Mouse (Mus musculus) neural tube, embryonic 13.5 days (tissue): ENCODE measurements at regions not wholly inside any gene's neighbourhood (a gene's known extent, or its start where the extent isn't known, plus 50 kb on each side); places are given as distances from the start of the nearest gene placed in this dataset.
A peak's percentile ranks its signal among the peaks of the same experiment; 100 is the strongest.

ENCODE experiments used
- ATAC-seq: fragments of 200-750 bp; cut with Nextera tagmentation; 2 replicates; pipeline ENCODE4 v1.8.0; 2017; ENCODE audit warnings: low read depth, mild to moderate bottlenecking, moderate TSS enrichment, moderate library complexity
- H3K27ac ChIP-seq: fragments of 300-500 bp; sonication (generic); replicated peaks from 2 replicates; pipeline ENCODE4 v1.5.1; 2015; ENCODE audit warnings: moderate library complexity, mild to moderate bottlenecking, inconsistent platforms
- H3K27me3 ChIP-seq: fragments of 300-500 bp; sonication (generic); 2 replicates; pipeline ENCODE4 v1.6.1; 2015; ENCODE audit warnings: mild to moderate bottlenecking, inconsistent platforms
- H3K36me3 ChIP-seq: fragments of 300-500 bp; sonication (generic); 2 replicates; pipeline ENCODE4 v1.6.1; 2015; ENCODE audit warnings: mild to moderate bottlenecking, inconsistent platforms
- H3K4me1 ChIP-seq: fragments of 300-500 bp; sonication (generic); replicated peaks from 2 replicates; pipeline ENCODE4 v1.6.1; 2015; ENCODE audit warnings: inconsistent platforms
- H3K4me2 ChIP-seq: fragments of 300-500 bp; sonication (generic); 2 replicates; pipeline ENCODE4 v1.6.1; 2015; ENCODE audit warnings: inconsistent platforms, mild to moderate bottlenecking, moderate library complexity
- H3K4me3 ChIP-seq: fragments of 300-500 bp; sonication (generic); 2 replicates; pipeline ENCODE4 v1.5.1; 2015; ENCODE audit warnings: mild to moderate bottlenecking, inconsistent platforms
- H3K9ac ChIP-seq: fragments of 300-500 bp; sonication (generic); 2 replicates; pipeline ENCODE4 v1.6.1; 2015; ENCODE audit warnings: moderate library complexity, mild to moderate bottlenecking, inconsistent platforms
- H3K9me3 ChIP-seq: fragments of 300-500 bp; sonication (generic); 2 replicates; pipeline ENCODE4 v1.6.1; 2016; ENCODE audit warnings: inconsistent platforms
- WGBS: fragments of 180-500 bp; shearing (Covaris S2); methylation state at CpG from one replicate; pipeline ENCODE4 v1.1.7; 2015; 5-methylcytosine and 5-hydroxymethylcytosine counted together

- no peak overlapping the region for H3K4me3 ChIP-seq
- no peaks in the 10 kb centered on the region for H3K36me3 ChIP-seq
- ATAC-seq = no peak
- 63% methylated on average over 3 of the region's 3 CpGs for WGBS
- no peak overlapping the region for H3K4me2 ChIP-seq
- no peaks in the 10 kb centered on the region for H3K27me3 ChIP-seq
- H3K4me1 ChIP-seq = peaks cover 2% of the 10 kb centered on the region
- H3K9me3 ChIP-seq = no peaks in the 10 kb centered on the region
- H3K27ac ChIP-seq = no peak overlapping the region
- no peak overlapping the region for H3K9ac ChIP-seq
Observed at GRCm38 (mm10) chr9:31995101-31995500, 81.8 kb upstream of the Barx2 start.

DNA sequence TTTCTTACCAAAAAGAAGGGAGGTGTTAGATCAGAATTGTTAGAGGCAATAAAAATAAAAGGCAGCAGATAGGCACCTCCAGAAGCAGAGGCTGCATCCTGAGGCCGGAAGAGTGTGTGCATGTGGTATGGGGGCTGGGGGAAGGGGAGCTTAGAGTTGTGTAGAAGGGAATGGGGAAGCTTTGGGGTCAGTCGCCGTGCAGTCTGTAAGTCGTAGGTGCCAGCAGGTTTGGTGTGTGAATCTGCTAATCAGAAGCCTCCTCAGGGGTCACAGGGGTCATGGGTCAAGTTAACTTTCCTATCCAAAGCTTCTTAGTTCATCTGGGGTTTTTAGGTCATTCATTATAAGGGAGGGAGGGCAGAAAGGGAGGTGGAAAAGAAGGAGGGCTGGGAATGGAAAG is 82.4 kb upstream of the Barx2 start:
- no peaks in the 10 kb centered on the region; the same call in 1 of the 2 replicates for H3K4me1 ChIP-seq
- 69% methylated on average over 4 of the region's 4 CpGs for WGBS
- H3K27me3 ChIP-seq = no peaks in the 10 kb centered on the region
- H3K9ac ChIP-seq = no peak overlapping the region
- no peak overlapping the region for H3K4me3 ChIP-seq
- H3K27ac ChIP-seq = no peak overlapping the region
- no peaks in the 10 kb centered on the region for H3K36me3 ChIP-seq
- H3K4me2 ChIP-seq = no peak overlapping the region
- ATAC-seq = no peak
- H3K9me3 ChIP-seq = no peaks in the 10 kb centered on the region

DNA sequence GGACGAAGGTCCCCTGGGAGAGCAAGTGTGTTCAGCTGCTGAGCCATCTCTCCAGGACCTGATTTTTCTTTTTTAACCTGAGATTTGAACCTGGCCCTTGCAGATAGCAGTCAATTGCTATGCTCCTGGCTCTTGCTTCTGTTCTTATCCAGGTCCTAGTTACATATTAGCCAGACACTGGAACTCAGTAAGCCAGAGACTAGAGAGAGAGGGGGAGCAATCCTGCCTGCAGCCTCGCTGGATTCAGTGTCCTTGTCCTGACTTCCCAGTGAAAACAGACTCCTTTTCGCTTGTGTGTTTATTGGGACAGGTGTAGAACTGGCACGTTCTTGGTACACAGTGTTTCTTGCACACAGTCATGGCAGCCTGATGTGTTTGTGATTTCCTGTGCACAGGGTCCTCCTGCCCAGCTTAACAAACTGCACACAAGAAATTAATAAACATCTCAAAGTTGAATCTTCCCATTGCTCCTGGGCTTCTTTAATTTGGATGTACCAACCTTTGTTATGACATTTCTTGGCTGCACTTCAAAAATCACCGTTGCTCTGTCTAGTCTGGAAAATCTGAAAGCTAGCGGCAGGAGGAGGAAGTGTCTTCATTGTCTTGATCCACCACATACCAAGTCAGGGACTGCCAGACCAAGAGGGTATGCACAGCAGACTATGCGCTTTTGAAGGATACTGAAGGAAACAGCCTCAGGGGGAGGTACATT is 83.4 kb upstream of the Barx2 start:
- H3K36me3 ChIP-seq = no peaks in the 10 kb centered on the region
- H3K4me2 ChIP-seq = no peak overlapping the region
- H3K27me3 ChIP-seq = no peaks in the 10 kb centered on the region
- H3K9ac ChIP-seq = no peak overlapping the region
- WGBS = 58% methylated on average over 7 of the region's 7 CpGs
- H3K9me3 ChIP-seq = no peaks in the 10 kb centered on the region
- no peaks in the 10 kb centered on the region; the same call in 1 of the 2 replicates for H3K4me1 ChIP-seq
- no peak overlapping the region for H3K4me3 ChIP-seq
- H3K27ac ChIP-seq = no peak overlapping the region
- no peak for ATAC-seq

- ATAC-seq = peak; percentile 61
- Histone ChIP-seq H3K4me1 (no peaks in the 10 kb centered on the region; the same call in 1 of the 2 replicates), H3K36me3 (no peaks in the 10 kb centered on the region), H3K4me3 (no peak overlapping the region), H3K9ac (no peak overlapping the region), H3K27ac (no peak overlapping the region), H3K4me2 (0 out of 2 replicates have a peak overlapping the region, but pooled peaks have one; percentile 16), H3K9me3 (no peaks in the 10 kb centered on the region), H3K27me3 (no peaks in the 10 kb centered on the region)
- WGBS = 61% methylated on average over 25 of the region's 25 CpGs
Observed at GRCm38 (mm10) chr9:31997178-31998097, 84.2 kb upstream of the Barx2 start.

- no peak overlapping the region for H3K4me2 ChIP-seq
- H3K4me3 ChIP-seq = no peak overlapping the region
- no peak overlapping the region for H3K27ac ChIP-seq
- no peak for ATAC-seq
- H3K4me1 ChIP-seq = no peaks in the 10 kb centered on the region; the same call in 1 of the 2 replicates
- H3K9ac ChIP-seq = no peak overlapping the region
- WGBS = 61% methylated on average over 4 of the region's 4 CpGs
- H3K9me3 ChIP-seq = no peaks in the 10 kb centered on the region
- no peaks in the 10 kb centered on the region for H3K36me3 ChIP-seq
- H3K27me3 ChIP-seq = no peaks in the 10 kb centered on the region
Observed at GRCm38 (mm10) chr9:31998488-31999280, 85.4 kb upstream of the Barx2 start.

DNA sequence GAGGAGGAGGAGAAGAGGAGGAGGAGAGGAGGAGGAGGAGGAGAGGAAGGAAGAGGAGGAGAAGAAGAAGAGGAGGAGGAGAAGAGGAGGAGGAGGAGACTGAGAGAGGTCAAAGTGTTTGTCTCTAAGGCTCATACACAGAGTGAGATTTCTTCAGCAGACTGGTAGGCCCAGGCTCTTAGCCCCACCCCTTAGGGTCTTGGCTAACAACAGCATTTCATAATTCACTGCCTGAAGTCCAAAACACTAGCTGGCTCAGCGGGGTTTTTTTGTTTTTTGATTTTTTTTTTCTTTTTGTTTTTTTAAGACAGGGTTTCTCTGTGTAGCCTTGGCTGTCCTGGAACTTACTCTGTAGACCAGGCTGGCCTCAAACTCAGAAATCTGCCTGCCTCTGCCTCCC is 86.5 kb upstream of the Barx2 start:
- ATAC-seq = no peak
- H3K4me1 ChIP-seq = no peaks in the 10 kb centered on the region; the same call in 1 of the 2 replicates
- H3K4me3 ChIP-seq = no peak overlapping the region
- H3K9me3 ChIP-seq = no peaks in the 10 kb centered on the region
- H3K9ac ChIP-seq = no peak overlapping the region
- H3K27ac ChIP-seq = no peak overlapping the region
- no peak overlapping the region for H3K4me2 ChIP-seq
- no peaks in the 10 kb centered on the region for H3K27me3 ChIP-seq
- H3K36me3 ChIP-seq = no peaks in the 10 kb centered on the region
- 52% methylated on average over 1 of the region's 1 CpGs for WGBS

DNA sequence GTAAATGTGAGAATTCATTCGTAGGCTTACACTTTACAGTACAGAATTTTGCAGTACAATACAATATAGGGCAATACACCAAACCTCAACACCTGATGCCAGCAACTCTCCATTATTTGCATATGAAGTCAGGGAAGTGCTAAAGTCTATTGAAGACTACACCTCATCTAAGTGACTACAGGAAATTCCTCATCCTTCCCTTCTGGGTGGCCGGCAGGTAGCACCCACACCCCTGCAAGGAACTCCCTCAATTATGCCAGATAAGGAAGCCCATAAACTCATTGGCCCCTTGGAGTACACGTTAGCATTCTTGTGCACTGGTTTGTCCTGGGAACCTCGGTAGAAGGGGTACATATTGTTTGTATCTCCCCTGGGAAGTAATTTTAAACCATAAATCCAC is 89.7 kb upstream of the Barx2 start:
- no peaks in the 10 kb centered on the region for H3K9me3 ChIP-seq
- no peaks in the 10 kb centered on the region for H3K27me3 ChIP-seq
- 60% methylated on average over 4 of the region's 4 CpGs for WGBS
- no peak overlapping the region for H3K9ac ChIP-seq
- H3K27ac ChIP-seq = no peak overlapping the region
- no peaks in the 10 kb centered on the region; the same call in 1 of the 2 replicates for H3K4me1 ChIP-seq
- no peak overlapping the region for H3K4me2 ChIP-seq
- no peak overlapping the region for H3K4me3 ChIP-seq
- no peak for ATAC-seq
- H3K36me3 ChIP-seq = no peaks in the 10 kb centered on the region

DNA sequence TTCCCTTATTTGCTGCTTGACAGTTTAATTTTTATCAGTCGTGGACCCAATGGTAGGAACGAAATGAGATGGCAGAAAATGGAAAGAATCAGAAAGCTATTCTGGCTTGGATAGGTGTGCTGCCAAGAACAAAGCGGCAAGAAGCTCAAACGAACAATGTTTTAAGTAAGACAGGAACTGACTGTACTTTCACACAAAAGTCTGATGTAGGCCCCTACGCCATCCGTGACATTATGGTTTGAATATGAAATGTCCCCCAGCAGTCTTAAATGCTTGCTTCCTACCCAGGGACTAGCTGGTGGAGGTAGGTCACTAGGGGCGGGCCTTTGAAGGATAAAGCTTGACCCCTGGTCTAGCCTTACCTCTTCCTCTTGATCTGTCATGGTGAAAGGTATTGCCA is 90.5 kb upstream of the Barx2 start:
- H3K36me3 ChIP-seq = no peaks in the 10 kb centered on the region
- H3K4me2 ChIP-seq = no peak overlapping the region
- H3K4me3 ChIP-seq = no peak overlapping the region
- H3K9ac ChIP-seq = no peak overlapping the region
- H3K27ac ChIP-seq = no peak overlapping the region
- H3K4me1 ChIP-seq = no peaks in the 10 kb centered on the region
- no peaks in the 10 kb centered on the region for H3K27me3 ChIP-seq
- no peaks in the 10 kb centered on the region for H3K9me3 ChIP-seq
- no peak for ATAC-seq
- 95% methylated on average over 7 of the region's 7 CpGs for WGBS

DNA sequence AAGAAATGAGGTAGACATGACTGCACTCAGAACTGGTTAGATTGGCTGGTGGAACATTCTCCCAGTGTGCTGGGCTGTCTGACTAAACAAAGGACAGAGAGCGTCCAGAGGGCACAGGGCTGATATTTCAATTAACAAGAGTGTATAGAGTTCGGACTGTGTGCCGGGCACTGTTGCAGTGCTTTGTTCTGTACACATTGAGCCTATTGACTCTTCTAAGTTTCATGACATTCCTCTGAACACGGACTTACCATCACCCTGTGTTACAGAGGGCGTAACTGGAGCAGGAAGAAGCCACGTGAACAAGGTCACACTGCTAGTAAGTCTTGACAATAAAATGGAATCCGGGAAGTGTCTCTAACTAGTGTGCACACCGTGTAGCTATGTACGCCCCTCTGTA is 92.1 kb upstream of the Barx2 start:
- H3K4me2 ChIP-seq = no peak overlapping the region
- H3K4me1 ChIP-seq = no peaks in the 10 kb centered on the region
- no peak overlapping the region for H3K27ac ChIP-seq
- 52% methylated on average over 9 of the region's 9 CpGs for WGBS
- H3K4me3 ChIP-seq = no peak overlapping the region
- no peaks in the 10 kb centered on the region for H3K36me3 ChIP-seq
- no peak for ATAC-seq
- H3K9me3 ChIP-seq = no peaks in the 10 kb centered on the region
- no peaks in the 10 kb centered on the region for H3K27me3 ChIP-seq
- no peak overlapping the region for H3K9ac ChIP-seq

- H3K4me3 ChIP-seq = no peak overlapping the region
- H3K36me3 ChIP-seq = no peaks in the 10 kb centered on the region
- no peak overlapping the region for H3K27ac ChIP-seq
- no peak overlapping the region for H3K9ac ChIP-seq
- H3K4me1 ChIP-seq = 0 out of 2 replicates have a peak, but pooled peaks cover 5% of the 10 kb centered on the region
- ATAC-seq = no peak
- no peaks in the 10 kb centered on the region for H3K27me3 ChIP-seq
- 82% methylated on average over 4 of the region's 4 CpGs for WGBS
- no peak overlapping the region for H3K4me2 ChIP-seq
- no peaks in the 10 kb centered on the region for H3K9me3 ChIP-seq
Observed at GRCm38 (mm10) chr9:32006350-32006749, 93.1 kb upstream of the Barx2 start.

DNA sequence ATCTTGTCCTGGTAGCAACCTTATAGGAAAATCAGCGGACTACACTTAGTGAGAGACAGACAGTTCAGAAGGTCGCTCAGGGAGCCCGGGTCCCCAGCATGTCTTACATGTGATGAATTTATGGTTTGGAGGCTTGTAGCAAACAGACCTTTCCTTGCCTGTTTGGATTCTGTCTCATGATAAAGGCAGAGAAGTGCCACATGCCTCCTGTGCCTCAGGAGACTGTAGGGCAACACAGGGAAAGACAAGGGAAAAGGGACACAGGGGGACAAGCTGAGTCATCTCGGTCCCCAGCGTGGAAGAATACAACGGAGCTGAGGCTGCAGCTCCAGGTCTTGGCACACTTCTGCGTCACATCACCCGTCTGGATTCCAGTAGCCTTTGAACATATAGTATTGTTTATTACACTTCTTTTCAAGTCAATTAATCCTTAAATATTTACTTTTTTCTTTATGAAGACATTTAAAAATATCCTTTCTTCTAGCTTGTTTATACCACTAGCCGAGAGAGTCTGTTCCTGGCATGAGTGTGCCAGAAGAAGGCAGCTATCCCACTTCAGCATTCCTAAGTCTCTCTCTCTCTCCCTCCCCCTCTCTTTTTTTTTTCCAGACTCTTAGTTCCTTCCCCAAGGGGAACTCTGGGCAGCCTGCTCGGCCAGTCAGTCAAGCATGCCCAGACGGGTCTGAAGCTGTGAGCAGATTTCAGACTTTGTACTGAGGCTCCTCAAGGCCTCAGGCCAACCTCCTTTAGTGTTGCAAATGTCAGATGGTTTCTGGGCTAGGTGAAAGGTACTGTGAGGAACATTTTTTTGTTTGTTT is 97.9 kb upstream of the Barx2 start:
- Histone ChIP-seq H3K36me3 (no peaks in the 10 kb centered on the region), H3K4me3 (no peak overlapping the region), H3K27ac (no peak overlapping the region), H3K4me2 (no peak overlapping the region), H3K27me3 (no peaks in the 10 kb centered on the region), H3K9ac (no peak overlapping the region), H3K9me3 (peaks cover 2% of the 10 kb centered on the region; the same call in 1 of the 2 replicates), H3K4me1 (0 out of 2 replicates have a peak, but pooled peaks cover 10% of the 10 kb centered on the region)
- WGBS = 54% methylated on average over 11 of the region's 11 CpGs
- no peak for ATAC-seq
